Comparison of ENCODE assay signal across 21 mouse cellular contexts in the genomic region with DNA sequence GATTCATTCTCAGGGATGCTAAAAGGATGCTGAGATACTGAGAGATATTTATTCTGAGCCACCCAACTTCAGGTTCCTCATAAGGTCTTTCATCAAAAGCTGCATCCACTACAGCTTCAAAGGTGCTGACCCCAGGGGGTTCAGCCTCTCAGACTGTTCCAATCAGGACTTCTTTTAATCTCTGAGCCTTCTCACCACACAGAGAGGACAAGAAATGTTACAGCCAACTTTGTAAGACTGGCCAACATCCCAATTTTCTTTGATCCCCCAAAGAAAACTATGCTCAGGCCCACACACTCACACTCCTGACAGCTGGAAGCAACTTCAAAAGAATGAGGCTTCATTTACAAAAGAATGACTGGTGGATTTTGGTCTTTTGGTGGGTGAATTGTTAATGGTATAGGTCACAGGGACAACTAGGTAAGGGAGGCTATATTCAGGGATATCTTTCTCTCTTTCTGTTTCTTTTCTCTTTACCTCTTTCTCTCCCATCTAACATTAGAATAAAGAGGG.
DNase-seq lines count a peak whose midpoint lies in the region; TF ChIP-seq lines count a peak whose summit lies in the region.
"Had no signal": no experiment of that assay in that cellular context is flagged by ENCODE, and none has a peak within 500 bp of the region (broad histone marks: within the 10 kb centered on the region; RNA-seq: fewer than 3 reads in every experiment).

No protein-coding gene starts in this region.

- H3K4me3 ChIP-seq in lung, adult 2 months (replicated peaks; ENCODE audit: extremely low read depth, low read depth, low read length), result no peak overlapping the region
- H3K4me3 ChIP-seq: embryonic facial prominence, embryonic 10.5 days; embryonic facial prominence, embryonic 13.5 days; erythroblast, embryonic 14.5 days; forebrain, embryonic 13.5 days; gastrocnemius, adult 2 months had no signal

- TF ChIP-seq CTCF in brain, embryonic 14.5 days (IDR thresholded peaks at IDR 0.05; ENCODE audit: borderline replicate concordance, extremely low read depth, insufficient read depth, insufficient read length), result no peak
- TF ChIP-seq CTCF in lung, adult 2 months (IDR thresholded peaks at IDR 0.05; ENCODE audit: insufficient read depth, low read length), result no peak

- DNase-seq in embryo, embryonic 11 days, result peak; percentile 0
- no peak for DNase-seq in embryo, embryonic 10 days (ENCODE audit: low spot score)
- DNase-seq in ES-CJ7 (ENCODE audit: low read depth, low spot score), result peak; percentile 76
- peak; percentile 9 for DNase-seq in WW6 (ENCODE audit: low read depth, low spot score)
- peak; percentile 9 for DNase-seq in brain, embryonic 14.5 days (ENCODE audit: low read depth)
- no peak for DNase-seq in kidney, adult 11 months
- DNase-seq in lung, adult 2 months, result no peak
- no peak for DNase-seq in cerebellum, adult 18-20 months
- DNase-seq: adrenal gland, adult 2 months; adrenal gland, postnatal 14 days; cerebellum, adult 11 months; cerebellum, adult 8-10 months; cerebellum, postnatal 14 days; gastrocnemius, adult 2 months; gastrocnemius, postnatal 14 days; heart, adult 11 months; kidney, adult 2 months had no signal

- TF ChIP-seq POLR2A in brain, embryonic 14.5 days (IDR thresholded peaks at IDR 0.05; ENCODE audit: borderline replicate concordance, extremely low read depth, insufficient read depth, insufficient read length, poor library complexity, severe bottlenecking), result no peak
- no peak for TF ChIP-seq POLR2A in lung, adult 2 months (IDR thresholded peaks at IDR 0.05; ENCODE audit: borderline replicate concordance, extremely low read depth, low read depth, low read length)

- H3K4me1 ChIP-seq in lung, adult 2 months (ENCODE audit: control insufficient read depth, insufficient read depth, low read length), result no peaks in the 10 kb centered on the region
- H3K4me1 ChIP-seq: embryonic facial prominence, embryonic 10.5 days; embryonic facial prominence, embryonic 13.5 days; forebrain, embryonic 13.5 days had no signal

Comparison
In these comparisons a context has a peak if more than half of its experiments do, and no peak if none do; other contexts are left out.
1. DNase-seq: peak in embryo, embryonic 11 days (single experiment), ES-CJ7 (single experiment), WW6 (single experiment) and brain, embryonic 14.5 days (single experiment); none in embryo, embryonic 10 days (single experiment), kidney, adult 11 months (single experiment), lung, adult 2 months (single experiment) and cerebellum, adult 18-20 months (0 of 2).